Mouse (Mus musculus): ENCODE measurements around the gene D430042O09Rik.

D430042O09Rik gene

DNA sequence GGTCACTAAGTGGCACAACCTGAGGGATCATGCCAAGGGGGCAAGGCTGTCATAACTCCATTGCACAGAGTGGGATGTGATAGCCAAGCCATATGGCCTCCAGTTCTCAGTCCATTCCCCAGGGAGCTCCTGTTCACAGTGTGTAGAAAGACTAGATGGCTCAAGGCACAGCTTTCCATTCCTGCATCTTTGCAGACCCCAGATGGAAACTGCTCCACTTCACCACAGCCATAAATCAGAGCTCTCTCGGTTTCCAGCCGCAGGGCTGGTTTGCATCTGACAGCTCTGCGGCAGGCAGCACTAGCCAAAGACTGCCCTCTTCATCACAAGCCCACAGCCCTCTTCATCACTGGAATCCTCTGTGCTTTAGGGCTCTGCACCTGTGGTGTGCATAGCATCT, 108.0 kb downstream of the D430042O09Rik start:
- no peak for DNase-seq

DNA sequence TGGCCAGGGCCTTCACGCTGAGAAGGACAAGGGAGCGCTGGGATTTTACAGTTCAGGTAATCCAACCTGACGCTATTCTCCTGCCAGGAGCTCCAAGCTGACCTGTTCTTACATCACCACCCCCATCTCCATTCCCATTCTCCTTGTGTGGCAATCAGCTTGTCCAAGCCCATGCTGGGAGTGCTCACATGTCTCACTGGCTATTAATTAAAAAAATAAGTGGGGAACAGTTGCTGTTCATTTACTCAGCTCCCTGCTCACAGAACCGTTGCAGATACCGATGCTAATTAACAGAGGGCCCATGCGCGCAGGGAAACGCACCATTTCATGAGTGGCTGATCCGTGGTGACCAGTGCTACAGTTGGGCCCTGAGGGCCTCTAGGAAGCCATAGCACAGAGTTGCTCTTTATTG, 110.6 kb downstream of the D430042O09Rik start:
- peak; percentile 59 to 78 for DNase-seq

DNA sequence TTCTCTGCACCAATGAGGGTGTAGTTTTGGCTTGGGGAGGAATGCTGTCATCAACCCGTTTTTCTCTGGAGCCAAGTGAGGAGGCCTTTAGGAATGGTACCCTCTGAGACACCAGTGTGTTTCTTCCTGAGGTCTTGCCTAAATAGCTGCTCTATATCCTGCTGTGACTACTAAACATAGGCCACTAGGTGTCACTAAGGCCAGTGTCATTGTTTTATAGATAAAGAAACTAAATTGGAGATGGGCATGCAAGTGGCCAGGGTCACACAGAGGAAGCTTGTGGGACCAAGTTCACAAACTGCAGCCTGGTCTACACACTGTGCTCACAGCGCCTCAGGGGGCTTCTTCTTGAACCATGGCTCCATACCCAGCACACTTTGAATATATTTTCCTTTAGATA, 112.5 kb downstream of the D430042O09Rik start:
- DNase-seq: no peak

DNA sequence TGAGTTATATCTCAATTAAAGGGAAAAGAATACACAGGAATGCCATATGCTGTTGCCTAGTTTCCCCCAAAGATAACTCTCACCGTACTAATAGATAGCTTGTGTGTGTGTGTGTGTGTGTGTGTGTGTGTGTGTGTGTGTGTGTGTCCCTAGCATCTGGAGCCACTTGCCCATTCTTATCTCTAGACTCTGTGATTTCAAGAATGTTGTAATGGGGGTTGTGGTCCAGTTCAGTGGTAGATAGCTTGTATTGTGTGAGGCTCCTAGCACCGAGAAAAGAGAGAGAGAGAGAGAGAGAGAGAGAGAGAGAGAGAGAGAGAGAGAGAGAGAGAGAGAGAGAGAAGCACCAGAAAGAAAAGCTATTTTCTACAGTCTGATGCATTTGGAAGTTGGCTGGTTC, 118.7 kb downstream of the D430042O09Rik start:
- DNase-seq: no peak

DNA sequence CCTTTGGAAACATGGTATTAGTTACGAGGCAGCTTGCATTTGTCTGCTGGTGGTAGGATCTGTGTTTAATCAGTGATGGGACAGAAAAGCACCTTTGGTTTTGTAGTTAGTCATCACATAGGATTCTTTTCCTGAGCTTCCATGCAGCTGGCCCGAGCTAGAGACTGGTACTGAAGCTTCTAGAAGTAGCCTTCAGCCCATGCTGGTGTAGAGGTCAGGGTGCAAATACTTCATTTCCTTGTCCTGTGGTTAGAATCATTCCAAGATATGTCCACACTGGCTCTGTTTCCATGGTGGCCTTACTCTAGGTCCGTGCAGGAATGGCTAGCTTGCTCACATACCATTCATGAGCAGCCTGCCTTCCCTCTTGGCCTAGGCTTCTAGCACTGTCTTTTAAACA, 119.2 kb downstream of the D430042O09Rik start:
- DNase-seq: peak; percentile 9 to 51

DNA sequence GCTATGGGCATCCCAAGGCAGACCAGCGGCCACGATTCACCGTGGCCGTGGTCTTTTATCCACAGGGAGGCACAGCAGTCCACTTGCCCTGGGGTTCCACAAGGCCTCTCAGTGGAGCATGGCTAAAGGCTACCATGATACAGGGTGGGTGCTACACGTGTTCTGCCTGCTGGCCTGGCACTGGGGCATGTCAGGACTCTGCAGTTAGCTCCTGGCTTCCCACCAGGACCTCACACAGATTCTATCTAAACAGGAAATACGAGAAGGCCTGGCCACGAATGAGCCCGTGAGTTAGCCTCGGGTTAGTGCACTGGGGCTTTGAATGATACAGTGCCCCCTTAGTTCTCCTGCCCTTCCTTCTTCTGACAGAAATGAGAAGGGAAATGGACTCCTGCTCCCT, 119.7 kb downstream of the D430042O09Rik start:
- peak; percentile 9 to 19 for DNase-seq

DNA sequence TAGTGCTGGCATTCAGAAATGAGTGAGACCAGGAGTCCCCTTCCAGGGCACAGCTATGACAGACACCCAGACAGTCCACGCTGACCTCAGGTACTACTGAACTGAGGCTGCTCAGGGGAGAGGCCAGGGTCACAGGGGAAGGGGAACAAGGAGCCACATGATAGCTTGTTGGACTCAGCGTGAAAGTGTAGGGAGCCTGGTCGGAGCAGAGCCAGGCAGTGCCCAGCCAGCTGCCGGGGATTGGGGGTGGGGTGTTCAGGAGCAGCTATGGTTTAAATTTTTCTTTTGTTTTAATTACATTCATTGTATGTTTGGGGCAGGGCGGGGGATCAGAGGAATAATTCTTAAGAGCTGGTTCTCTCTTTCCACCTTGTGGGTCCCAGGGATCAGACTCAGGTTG, 120.9 kb downstream of the D430042O09Rik start:
- no peak for DNase-seq

DNA sequence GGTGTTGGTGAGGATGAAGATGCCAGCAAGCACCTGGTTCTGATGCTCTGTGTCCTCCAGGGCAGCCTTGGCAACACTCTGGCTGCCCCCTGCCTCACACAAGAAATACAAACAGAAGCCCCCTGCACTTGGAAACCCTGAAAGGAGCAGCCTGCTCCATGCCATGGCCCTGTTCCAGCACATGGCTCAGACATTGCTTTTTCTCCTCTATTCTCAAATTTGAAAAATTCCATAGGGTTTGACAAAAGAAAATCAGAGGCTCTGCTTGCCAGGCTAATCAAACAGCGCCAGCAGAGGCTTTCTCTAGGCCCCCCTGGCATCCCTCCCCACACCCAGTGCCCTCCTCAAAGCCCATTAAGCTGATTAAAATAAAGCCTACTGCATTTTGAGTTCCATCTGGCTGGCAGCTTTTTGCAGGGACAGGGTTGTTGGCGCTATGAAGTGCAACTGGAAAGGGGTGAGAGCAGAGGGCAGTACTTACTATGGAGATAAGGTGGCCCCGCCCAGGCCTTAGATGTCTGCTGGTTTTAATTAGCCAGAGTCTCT, 121.5 kb downstream of the D430042O09Rik start:
- no peak for DNase-seq

DNA sequence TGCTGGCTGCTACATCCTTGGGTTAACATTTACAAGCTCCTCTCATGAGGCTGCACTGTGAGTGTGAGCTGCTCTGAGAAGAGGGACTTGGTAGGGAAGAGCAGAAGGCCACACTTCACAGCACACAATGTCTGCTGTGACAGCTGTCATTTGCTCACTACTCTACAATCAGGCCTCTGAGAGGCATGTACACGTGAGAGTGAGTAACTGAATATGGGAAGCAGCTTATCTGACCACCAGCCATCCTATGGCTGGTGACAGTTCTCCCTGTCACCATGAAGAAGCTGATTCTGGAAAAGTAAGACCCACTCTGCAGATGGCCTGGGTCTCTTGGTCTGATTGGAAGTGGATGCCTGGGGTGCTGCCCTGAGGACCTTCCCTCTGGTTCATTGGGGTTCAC, 125.1 kb downstream of the D430042O09Rik start:
- DNase-seq: no peak

DNA sequence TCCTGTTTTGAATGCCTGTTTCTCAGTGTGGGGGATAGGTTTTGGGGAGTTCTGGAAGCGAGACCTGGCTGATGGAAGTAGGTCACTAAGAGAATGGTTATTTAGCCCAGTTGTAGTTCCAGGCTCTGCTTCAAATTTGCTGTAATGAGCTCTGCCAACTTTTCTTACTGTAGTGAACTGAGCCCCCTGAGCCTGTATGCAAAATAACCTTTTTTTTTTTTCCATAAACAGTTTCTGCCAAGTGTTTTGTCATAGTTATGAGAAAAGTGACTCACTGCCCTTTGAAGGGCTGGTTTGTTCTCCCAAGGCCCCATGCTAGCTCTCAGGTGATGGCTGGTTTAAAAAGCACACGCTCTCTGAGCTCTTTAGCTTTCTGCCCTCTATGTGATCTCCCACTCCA, 125.8 kb downstream of the D430042O09Rik start:
- no peak for DNase-seq

DNA sequence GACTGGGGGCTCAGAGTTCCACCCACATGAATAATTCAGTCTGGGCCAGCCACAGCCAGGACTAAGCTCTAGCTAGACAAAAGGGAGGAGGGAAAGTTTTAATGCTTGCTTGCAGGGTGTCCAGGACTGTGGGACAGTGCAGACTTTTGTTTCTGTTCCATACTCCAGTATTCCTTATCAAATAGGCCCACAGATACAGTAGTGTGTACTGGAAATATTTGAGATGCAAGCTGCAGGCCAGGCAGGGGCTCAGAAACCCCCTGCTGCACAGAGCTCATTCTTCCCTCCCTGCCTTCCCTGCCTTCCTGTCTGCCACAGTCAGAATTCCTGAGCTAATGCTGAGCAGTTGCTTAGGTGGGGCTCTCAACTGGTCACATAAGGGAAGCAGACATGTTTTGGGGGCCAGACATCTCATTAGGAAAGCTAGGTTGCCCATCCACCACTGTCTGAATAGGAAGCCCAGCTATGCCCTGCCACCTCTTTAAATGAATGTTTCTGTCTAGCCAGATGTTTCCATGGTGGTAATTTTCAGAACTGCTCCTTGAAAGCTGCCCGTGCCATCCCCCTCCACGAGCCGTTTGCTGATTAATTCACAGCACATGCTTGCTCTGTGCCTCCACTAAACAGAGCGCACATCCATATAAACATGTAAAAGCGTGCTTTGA, 130.5 kb downstream of the D430042O09Rik start:
- DNase-seq: no peak

DNA sequence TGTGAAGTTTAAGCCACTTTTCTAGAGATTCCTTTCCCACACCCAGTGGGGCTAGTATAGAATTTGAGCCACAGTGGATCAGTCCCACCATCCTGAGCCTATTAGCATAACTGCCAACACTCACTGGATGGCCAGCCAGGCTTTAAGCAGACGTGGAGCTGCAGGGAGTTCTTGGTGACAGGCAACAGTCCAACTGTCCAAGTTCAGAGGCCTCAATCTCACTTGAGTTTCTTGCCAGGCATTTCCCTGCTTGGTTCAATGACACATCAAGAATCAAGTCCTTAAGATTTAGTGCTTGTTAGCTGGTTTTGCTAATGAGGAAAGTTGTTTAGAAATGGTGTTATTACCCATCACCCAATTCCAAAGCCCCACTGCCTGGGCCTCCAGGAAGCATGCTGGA, 137.9 kb downstream of the D430042O09Rik start:
- no peak for DNase-seq

DNA sequence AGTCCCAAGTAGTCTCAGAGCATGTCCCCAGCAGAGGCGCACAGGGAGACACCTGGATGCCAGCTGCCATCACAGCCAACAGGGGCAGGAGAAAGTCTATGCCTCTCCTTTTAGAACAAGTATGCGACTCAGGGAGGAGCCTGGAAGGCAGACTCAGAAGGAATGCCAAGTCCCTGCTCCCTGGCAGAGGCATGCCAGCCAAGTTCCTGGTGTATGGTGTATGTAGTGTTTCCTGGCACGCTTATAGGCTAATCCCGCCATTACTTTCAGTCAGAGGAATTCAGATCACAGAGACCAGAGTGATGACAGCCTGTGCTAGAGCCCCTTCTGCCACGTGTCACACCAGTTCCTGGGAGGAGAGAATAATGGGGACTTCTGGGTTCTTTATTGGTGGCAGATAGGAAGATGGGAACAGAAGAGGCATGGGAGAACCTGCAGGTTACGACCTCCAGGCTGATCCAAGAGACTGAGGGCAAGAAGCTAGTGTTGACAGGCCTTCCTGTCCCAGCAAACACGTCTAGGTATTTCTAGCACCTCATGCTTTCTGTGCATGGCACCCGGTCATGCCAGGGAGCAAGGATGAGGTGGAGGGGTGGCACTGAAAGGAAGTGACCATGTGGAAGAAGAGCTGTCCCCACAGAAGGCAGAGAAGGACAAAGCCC, 139.3 kb downstream of the D430042O09Rik start:
- peak in 1 of 2 experiments; percentile 15 for DNase-seq

DNA sequence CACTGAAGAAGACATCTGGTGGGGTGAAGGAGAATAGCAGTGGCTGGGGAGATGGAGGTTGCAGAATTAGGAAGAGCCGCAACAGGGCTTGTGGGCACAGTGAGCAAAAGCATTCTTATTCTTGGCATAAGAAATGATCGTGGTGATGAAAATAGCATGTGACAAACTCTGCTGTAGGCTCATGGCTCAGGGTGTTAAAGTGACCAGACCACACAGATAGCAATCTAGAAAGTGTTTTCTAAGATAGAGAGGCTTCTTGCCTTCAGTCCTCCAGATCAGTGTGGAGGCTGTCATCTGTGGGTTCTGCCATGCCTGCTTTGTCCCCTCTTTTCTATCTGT, 139.8 kb downstream of the D430042O09Rik start:
- DNase-seq: no peak

DNA sequence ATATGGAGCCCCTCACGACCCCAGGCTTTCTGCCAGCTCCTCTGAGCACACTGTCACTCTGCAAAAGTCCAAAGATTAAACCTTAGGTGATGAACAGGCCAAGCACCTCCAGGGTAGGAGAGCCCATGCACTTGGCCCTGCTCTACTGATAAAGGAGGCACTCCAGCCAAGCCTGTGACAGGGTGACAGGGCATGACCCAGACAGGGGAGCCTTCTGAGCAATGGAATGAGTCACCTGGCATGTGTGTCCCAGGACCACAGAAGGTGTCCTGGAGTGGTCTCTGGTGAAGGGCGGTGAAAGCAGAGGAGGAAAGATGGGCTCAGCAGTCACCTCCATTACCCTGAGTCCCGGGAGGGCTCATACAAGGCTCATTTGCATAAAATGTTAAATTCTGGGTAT, 151.9 kb downstream of the D430042O09Rik start:
- DNase-seq: no peak

DNA sequence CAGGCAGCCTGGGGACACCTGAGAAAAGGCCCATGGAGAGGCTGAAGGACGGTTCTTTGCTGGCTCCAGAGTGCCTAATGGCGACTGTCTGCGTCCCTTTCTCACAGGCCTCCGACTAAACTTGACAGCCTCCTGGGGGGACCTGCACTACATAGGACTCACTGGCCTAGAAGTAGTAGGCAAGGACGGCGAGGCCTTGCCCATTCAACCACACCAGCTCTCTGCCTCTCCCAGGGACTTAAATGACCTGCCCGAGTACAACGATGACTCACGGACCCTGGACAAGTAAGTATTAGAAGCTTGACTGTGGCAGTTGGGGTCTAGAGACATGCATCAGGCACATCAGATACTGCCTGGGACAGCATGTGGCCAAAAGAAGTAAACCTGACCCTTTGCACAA, 152.7 kb downstream of the D430042O09Rik start:
- no peak for DNase-seq

DNA sequence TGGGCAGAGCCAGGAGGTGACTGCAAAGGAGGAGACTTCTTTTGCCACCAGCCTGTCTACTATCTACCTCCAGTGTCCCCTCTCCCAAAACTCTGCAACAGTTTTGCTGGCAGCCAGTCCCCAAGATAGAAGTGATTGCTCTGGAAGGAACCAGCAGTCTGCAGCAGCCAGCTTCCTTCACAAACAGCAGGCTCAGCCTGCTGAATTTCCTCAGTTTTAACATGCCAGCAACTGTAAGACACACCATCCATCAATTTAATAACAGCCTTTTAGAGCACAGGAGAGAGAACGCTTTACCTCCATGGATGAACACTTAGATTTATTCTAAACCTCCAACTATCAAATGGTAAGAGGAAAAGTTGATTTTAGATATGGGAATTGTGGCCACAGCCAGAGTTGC, 156.3 kb downstream of the D430042O09Rik start:
- DNase-seq: no peak

DNA sequence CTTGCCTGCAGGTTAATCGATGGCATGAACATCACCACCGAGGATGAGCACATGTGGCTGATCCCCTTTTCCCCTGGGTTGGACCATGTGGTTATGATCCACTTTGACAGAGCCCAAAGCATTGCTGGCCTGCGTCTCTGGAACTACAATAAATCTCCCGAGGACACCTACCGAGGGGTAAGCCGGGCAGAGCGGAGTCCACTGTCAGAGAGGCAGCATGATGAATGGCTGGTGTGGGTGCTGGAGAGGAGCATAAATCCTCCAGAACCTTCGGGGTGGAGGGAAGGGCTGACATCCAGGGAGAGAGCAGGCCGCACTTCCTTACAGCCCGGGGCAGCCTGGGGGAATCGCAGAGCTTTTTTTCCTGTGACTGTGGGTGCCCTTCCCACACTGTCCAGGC, 157.5 kb downstream of the D430042O09Rik start:
- DNase-seq: no peak

DNA sequence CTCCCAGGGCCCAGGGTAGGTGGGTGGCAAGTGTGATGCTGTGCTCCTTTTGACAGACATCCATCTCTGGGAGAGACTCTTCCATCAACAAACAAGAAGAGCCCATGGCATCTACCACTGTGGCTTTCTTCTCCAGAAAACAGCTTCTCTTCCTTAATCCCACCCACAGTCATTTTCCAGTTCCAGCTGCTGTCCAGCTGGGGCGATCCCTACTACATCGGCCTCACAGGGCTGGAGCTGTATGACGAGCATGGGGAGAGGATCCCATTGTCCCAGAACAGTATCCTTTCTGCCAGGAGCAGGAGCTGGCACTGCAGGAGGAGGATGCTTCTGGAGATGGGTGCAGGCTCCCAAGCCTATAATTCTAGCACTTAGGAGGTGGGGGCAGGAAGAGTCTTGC, 160.9 kb downstream of the D430042O09Rik start:
- no peak for DNase-seq

DNA sequence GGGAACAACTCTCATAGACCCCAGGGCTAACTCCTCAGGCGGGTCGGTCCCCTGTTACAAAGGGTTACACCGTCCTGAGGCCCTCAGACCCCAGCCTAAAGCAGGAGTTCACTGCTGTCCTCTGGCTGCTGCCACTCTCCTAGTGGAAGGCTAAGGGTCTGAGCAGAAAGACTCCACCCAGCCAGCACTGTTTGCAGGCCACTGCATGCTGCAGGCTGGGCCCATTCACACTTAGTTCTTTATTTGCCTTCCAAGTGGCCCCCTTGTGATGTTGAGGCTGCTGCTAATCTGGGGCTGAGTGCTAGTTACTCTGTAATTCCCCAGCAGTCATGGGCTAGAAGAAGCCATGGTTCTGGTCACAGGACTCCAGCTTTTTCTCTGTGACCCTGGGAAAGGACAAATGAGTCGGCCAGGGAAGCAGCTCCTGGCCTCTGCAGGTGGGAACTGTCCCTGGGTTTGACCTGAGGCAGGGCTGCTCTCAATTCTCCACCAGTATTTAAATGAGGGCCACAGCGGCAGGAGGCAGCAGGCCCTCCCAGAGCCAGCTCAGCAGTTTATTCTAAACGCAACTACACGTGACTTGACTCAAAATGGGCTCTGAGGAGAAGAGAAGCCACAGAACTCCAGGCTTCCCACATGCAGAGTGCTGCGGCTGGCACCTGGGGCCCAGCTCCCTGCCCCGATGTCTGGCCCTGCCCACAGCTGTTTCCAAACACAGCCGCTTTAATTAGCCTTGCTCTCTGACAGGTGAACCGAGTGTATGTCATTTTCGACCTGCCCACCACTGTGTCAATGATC, 163.9 kb downstream of the D430042O09Rik start:
- DNase-seq: peak; percentile 19 to 27

DNA sequence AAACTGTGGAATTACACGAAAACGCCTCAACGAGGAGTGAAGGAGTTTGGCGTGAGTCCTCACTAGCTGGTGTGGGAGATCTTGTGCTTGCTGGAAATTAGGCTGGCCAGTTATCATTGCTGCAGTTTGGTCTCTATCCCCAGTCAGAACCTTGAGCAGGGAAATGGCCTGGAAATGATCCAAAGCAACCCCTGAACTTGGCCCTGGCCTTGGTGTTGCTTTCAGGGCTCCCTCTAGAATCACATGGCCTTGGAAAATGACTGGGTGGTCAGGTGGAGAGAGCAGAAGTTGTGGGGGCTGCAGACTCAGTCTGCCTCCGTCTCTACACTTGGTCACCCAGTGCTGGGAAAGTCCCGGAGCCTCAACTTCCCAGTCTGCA, 164.5 kb downstream of the D430042O09Rik start:
- no peak for DNase-seq

DNA sequence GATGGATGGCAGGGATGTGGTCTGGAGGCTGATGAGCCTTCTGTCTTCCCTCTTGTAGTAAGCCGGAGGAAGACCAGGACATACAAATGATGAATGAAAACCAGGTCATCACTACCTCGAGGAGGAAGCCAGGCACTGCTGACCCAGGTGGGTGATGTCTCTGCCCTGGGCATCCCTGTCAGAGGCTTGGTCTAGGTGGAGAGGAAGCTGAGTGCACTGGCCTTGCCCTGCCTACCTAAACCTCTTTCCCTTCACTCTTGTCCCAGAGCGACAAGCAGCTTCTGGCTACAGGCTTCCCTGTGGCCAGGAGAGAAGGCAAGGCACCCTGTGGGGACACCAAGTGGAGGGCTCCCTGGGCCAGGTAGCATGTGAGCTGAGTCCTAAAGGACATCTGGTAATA, 165.2 kb downstream of the D430042O09Rik start:
- no peak for DNase-seq

DNA sequence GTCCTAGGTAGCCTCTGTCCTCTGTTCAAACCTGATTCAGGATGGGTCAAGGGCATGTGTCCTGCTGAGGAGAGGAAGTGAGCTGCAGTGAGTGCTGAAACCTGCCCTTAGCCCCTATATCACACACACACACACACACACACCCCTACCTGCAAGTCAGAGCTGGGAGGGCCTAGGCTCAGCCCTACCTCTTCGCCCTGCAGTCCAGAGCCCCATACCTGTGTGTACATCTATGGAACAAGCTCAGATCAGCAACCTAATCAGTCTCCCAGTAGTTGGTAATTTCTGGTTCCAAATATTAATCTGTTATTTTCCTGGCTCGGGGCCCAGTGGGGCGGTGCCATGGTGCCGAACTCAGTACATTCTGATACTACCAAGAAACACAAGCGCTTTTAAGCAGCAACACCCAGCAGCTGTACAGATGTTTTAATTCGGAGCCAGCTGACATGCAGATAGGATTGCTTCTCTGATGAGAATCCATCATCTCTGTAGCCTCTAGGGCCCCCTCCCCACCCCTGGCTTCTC, 166.3 kb downstream of the D430042O09Rik start:
- DNase-seq: no peak

DNA sequence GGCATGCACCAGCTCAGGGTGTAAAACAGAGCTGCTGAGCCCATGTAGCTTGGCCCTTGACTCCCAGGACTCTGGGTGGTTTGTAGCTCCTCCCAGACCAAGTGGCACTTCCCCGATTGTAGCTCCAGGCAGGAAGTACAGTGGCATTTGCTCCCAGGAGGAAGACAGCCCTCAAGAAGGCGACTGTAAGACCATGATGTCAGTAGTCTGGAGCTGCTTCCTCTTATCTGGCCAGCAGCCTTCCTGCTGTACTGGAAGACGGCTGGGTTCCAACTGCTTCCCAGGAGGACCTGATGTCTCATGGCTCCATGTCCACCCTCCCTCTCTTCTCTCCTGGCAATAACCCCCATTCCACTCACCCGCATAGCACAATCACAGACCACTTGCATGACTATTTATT, 170.4 kb downstream of the D430042O09Rik start:
- DNase-seq: no peak
